Mouse (Mus musculus): Measurements from ENCODE around the gene Bckdha.

DNA sequence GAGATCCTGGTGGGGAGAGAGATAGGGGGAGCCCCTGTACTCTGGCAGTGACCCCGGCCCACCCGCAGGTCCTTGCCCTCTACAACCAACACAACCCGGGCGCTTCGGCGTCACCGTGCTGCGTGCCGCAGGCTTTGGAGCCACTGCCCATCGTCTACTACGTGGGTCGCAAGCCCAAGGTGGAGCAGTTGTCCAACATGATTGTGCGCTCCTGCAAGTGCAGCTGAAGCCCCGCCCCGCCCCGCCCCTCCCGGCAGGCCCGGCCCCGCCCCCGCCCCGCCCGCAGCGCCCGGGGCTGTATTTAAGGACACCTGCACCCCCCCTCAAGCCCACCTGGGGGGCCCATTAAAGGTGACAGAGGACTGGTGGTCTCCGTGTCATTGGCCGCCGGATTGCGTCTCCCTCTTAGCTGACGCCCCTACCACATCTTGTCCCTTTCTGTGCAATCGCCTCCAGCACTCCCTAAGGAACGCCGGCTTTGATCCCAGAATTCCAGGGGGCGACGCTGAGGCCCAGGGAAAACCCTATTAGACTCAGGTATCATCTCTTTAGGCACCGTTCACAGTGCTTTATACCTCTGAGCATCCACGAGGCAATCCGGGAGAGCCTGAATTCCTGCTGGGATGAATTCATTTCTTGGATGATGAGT is 46.1 kb upstream of the Bckdha start:
- TF ChIP-seq GATA1 (IDR thresholded peaks at IDR 0.05; ENCODE audit: borderline replicate concordance, low read length) (no peak), FLI1 (IDR thresholded peaks at IDR 0.05; ENCODE audit: low read length) (no peak)

Measured in megakaryocyte, embryonic 14.5 days (primary cell).